Mouse (Mus musculus) heart, postnatal 36 days (tissue): ENCODE results near the gene Sbf1. TPM values are rescaled to one million over a fixed set of nuclear protein-coding genes. Genes with fewer than 3 reads are reported as not detected.

Experiments
- DNase-seq, 2 experiments: peaks; one replicate each; pipeline ENCODE4 v3.0.0; 2021 to 2022
- intact Hi-C: fragments of 180-260 bp; cut with DNase I; formaldehyde crosslinking; loops from one replicate; pipeline ENCODE4 v1.15.1; 2025
- total RNA-seq, 2 experiments: library from RNA; stranded (reverse); gene quantifications; 2 replicates each; pipeline ENCODE4 v1.2.3; 2021

Sbf1 gene
- total RNA-seq, 2 experiments from 2014 or later: 65.7 to 75.5 TPM

DNA sequence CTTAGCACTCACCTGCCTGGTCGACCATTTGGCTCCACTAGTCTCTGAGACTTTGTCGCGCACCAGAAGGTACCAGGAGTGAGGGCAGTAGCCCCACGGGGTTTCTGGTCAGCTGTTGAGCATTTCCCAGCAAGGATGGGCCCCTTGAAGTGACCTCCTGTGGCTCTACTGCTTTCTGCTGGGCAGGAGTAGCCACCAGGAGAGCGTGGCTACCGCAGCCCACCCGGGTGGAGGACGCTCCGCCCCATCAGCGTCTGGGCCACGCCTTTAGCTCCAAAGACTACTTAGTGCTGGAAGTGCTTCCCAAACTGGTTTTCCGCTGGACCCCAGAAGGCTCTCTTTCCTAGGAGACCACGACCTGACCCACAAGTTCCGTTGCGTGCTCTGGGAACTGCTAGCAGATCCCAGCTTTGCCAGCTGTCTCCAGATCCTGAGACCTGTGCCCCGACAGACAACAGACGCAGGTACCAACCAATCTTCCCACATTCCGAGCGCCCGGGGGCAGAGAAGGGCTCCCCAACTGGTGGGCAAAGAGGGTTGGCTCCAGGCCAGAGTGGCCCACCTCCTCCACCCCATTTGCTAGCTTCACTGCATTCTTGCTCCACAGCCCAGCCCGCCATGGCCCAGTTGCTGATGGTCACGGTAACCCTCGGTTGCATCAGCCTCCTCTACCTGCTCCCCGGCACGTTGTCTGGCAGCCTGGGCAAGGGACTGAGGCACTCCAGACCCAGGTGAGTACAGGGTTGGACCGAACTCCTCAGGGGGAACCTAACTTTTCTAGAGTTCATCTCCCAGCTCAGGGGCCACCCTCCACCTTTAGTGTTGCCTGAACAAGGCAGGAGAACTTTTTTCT lies 7.8 kb upstream of the Sbf1 start, which contains the start of gene Adm2:
Adm2 (plus strand) TSS at position 51 of the 853 bp plus-strand sequence.
- intact Hi-C loops: no loop called here
- DNase-seq: no peak

GRCm38 (mm10) chr15:89321264-89321663 lies 6.2 kb upstream of the Sbf1 start:
- no peak for DNase-seq
- intact Hi-C loops: no loop called here

DNA sequence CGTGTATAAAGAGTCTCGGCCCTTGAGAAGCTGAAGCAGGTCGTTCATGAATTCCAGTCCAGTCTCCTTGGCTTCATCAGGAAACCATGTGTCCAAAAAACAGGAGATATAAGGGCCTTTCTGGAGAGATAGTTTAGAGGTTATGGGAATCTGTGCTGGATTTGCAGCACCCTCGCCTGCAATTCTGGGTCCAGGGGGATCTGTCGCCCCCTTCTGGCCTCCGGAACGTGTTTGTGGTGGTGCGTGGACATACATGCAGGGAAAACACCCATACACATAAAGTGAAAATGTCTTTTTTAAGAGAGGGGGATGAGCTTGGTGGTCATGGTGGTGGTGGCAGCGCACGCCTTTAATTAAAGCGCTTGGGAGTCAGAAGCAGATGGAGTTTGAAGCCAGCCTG lies 1.0 kb upstream of the Sbf1 start:
- intact Hi-C loops: no loop called here
- no peak for DNase-seq

DNA sequence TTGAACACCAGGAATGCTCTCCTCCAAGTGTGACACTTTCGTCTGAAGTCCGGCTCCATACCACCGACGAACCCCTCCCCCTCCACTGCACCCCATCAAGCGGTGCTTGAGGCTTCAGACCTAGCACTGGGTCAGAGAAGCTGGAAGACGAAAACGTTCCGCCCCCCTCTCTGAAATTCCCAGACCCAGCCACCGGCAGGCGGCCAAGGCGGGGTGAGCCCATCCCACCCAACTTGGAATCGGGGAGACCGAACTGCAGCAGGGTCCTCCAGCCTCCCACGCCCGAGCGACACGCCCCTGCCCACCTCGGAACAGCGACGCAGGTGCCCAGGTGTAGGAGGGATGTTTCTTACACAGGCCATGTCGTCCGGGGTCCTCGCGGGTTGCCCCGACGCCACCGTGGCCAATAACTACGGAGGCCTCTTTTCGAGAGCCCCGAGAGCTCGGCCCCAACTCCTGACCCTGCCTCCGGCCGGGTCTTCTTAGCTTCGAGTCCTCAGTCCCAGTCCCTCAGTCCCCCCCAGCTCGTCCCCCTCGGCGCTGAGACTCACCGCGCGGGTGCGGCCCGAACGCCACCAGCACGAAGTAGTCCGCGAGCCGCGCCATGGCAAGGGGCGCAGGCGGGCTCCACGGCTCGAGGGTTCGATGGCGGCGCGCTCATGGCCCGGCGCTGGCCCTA lies 461 bp downstream of the Sbf1 start:
- no peak for DNase-seq
- intact Hi-C loops: loop anchor here (2.0 kb wide), 1 partner anchor 40 kb away; the partner anchor contains the start of genes Lmf2 and Ncaph2

DNA sequence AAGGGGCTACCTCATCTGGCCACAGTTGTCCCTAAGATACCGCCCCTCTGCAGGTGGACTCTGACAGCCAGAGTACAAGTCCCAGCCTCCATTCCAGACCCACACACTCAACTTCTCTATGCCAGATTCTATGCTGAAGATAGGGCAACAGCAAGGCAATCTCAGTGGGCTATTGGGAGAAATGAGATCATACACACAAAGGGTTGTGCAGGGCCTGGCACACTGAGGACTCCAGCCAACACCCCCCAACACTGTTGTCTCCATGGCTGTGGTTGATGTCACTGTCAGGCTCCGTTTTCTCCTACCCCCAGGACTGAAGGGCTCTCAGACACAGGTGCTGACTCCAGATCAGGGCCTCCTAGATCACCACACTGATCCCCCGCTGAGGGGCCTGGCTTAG lies 1.0 kb downstream of the Sbf1 start:
- DNase-seq: no peak
- intact Hi-C loops: loop anchor here (2.0 kb wide), 1 partner anchor 41 kb away; the partner anchor contains the start of genes Lmf2 and Ncaph2

- DNase-seq: no peak
- intact Hi-C loops: no loop called here
These were observed 1.8 kb downstream of the Sbf1 start for GRCm38 (mm10) chr15:89313359-89313758.

GRCm38 (mm10) chr15:89309962-89310498 lies 5.1 kb downstream of the Sbf1 start:
- DNase-seq: no peak
- intact Hi-C loops: no loop called here

DNA sequence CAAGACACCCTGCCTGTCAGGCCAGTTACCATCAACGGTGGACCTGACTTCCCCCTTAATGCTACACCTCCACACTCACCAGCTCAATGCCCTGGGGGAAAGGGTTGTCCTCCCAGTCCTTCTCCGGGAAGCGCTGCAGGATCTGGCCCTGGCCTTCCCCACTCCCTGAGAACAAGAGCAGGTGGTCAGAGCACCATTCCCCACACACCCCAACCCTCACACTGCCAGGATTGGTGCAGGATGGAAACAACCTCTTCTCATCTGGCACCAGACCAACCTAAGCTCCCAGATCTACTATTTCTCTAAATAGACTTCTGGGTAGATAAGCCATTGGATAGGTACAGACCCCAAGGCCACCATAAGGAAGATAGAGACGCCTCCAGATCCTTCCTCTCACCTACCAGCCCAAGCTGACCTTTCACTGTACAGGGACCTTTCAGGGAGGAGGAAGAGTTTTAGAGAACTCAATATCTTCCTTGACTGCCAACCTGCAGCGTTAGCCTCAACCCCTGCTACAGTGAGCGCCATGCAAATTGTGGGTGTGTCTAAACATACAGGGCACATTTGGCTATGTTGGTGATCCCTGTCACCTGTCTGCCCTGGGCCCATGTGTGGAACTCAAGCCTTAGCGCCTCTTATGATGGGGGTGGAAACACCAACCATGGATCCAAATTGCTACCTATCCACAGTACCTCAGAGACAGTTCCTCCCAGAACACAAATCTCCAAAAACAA lies 6.5 kb downstream of the Sbf1 start:
- no peak for DNase-seq
- intact Hi-C loops: no loop called here

- intact Hi-C loops: no loop called here
- DNase-seq: no peak
These were observed 7.7 kb downstream of the Sbf1 start for GRCm38 (mm10) chr15:89307461-89307860.

- DNase-seq: no peak
- intact Hi-C loops: no loop called here
These were observed 9.1 kb downstream of the Sbf1 start for GRCm38 (mm10) chr15:89305966-89306365.

DNA sequence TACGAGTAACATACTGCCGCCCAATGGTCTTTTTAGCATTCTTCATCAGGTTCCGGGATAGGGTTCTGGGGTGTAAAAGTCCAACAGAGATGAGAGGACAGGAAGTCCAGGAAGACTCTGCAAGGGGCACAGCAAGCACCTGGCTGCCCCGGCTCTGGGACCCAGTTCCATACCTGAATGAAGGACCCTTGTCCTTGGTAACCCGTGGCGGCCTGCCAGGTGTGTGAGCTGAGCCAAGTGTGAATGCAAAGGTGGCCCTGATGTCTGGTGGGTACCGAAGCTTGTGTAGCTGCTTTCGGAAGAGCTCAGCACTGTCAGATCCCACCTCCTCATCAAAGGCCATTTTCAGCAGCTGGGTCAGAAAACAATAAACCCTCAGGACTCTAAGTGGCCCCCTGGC lies 14.5 kb downstream of the Sbf1 start:
- no peak for DNase-seq
- intact Hi-C loops: no loop called here

- intact Hi-C loops: no loop called here
- DNase-seq: no peak
These were observed 14.9 kb downstream of the Sbf1 start for GRCm38 (mm10) chr15:89300180-89300579.

- intact Hi-C loops: no loop called here
- no peak for DNase-seq
These were observed 17.4 kb downstream of the Sbf1 start for GRCm38 (mm10) chr15:89297695-89298094.

DNA sequence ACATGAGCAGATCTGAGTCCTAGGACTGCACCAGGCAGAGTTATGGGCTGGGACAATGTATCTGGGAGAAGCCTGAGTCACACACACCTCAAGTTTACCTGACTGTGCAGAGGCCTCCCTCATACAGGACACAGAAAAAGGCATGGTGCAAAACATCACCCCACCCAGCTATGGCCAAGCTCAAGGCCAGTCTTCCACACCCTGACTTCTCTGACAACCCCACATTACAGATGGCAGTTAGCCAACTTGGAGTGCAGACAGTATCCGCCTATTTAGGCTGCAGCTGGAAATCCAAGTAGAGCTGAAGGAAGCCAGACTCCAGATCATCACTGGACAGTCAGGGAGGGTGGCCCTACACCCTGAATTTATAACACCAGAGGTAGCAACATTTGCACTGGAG lies 18.6 kb downstream of the Sbf1 start:
- intact Hi-C loops: no loop called here
- DNase-seq: peak; percentile 28 to 42

GRCm38 (mm10) chr15:89295580-89296165 lies 19.4 kb downstream of the Sbf1 start:
- intact Hi-C loops: no loop called here
- DNase-seq: no peak

DNA sequence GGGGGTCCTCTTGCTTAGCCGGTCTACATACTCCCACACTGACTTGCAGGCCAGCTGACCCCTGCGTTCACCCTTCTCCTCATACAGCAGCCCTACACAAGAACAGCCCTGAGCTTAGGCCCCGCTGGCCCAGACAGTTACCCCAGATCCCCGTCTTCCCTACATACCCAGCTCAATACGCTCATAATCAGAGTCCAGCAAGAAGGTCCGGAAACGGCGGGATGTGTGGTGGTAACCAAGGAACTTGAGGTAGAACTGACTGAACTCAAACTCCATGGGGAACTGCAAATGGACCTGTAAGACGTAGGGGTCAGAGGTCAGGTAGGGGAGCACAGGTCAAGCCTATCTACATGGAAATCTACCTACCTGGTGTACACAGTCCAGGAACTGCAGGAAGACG lies 21.3 kb downstream of the Sbf1 start:
- no peak for DNase-seq
- intact Hi-C loops: no loop called here

DNA sequence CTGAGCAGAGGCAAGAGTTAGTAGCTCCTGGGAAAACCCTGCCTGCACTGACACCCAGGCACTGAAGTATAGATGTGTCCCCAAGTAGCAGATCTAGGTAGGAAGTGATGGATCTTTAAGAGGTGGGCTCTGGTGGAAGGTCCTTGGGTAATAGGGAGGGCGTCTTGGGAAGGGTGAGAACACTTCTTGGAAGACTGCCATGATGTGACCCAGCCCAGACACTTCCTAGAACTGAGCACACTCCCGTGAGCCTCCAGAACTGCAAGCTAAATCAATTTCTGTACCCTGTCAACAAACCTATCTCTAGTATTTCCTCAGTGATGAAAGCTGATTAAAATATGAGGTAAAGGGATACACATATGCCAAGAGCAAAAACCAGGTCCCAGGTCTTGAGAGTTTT lies 22.3 kb downstream of the Sbf1 start:
- no peak for DNase-seq
- intact Hi-C loops: no loop called here

- no peak for DNase-seq
- intact Hi-C loops: no loop called here
These were observed 23.6 kb downstream of the Sbf1 start for GRCm38 (mm10) chr15:89291521-89291920.

- no peak for DNase-seq
- intact Hi-C loops: no loop called here
These were observed 25.7 kb downstream of the Sbf1 start for GRCm38 (mm10) chr15:89289455-89289854.

DNA sequence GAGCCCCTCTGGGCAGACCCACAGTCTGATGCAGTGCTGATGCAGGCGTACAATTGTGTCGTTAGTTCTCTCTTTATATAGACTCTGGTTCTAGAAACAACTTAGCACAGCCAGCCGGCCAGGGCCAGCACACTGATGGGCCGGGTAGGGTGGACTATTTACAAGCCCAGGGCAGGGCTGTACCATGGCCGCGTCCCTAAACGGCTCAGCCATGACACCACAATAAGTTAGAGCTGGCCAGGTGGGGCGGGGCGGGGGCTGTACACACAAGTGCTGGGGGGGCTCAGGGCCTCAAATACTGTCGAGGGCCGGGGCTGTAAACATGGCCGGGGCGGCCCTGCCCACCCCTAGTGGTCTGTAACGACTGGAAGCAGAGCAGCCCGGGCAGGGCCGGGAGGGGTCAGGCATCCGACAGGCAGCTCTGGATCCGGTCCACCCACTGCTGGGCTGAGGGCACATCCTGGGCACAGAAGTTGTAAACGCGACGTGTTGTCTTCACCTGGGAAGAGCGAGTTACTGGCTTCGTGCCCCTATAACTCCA lies 26.8 kb downstream of the Sbf1 start:
- no peak for DNase-seq
- intact Hi-C loops: no loop called here
